Mouse (Mus musculus): ENCODE measurements around the gene Gm20814. TPM values are rescaled to one million over a fixed set of nuclear protein-coding genes. Genes with fewer than 3 reads are reported as not detected.
"Not testable (repeated sequence)": the region's sequence is repeated elsewhere in the genome, so short reads cannot be mapped to it uniquely, and the experiment has no call there.

The Gm20814 gene
- polyA plus RNA-seq (2012; rRNA removed), result not detected in 2 replicates

DNA sequence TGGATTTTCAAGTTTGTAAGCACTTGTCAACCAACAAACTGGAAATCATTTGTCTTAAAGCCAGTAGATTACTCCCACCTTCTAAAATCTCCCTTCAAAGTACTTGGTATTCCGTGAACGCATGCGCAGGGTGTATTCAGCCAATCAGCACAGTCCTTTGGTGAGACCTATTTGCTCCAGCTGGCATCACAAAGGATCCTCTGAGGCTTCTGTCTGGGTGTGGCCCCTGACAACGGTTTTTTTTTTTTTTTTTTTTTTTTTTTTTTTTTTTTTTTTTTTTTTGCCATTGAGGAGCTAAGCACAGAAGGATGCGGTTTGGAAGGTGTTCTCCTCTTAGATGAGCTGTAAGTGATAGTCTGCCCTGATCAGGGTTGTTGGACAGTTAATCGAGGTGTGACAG is at the start of gene Gm20814:
Gene Gm20814, plus strand, starts transcription at position 301 of the 400 bp plus-strand sequence.
- not testable (repeated sequence) for DNase-seq (ENCODE audit: extremely low spot score in 1 of 2, low spot score in 1 of 2)

Data from frontal cortex, adult 2 months (tissue).